Mouse (Mus musculus) embryonic facial prominence, embryonic 11.5 days (tissue): ENCODE measurements at regions not wholly inside any gene's neighbourhood (a gene's known extent, or its start where the extent isn't known, plus 50 kb on each side); places are given as distances from the start of the nearest gene placed in this dataset.

ENCODE experiments used
- ATAC-seq: fragments of 200-750 bp; cut with Nextera tagmentation; replicated peaks from 2 replicates; pipeline ENCODE4 v1.8.0; 2017; ENCODE audit warnings: low read depth; ENCODE audit not compliant: insufficient number of reproducible peaks, low FRiP score, low TSS enrichment
- DNase-seq: peaks from one replicate; pipeline ENCODE4 v3.0.0-alpha.2; 2015; ENCODE audit warnings: low spot score
- H3K27ac ChIP-seq: fragments of 300-500 bp; sonication (generic); replicated peaks from 2 replicates; pipeline ENCODE4 v1.5.1; 2014; ENCODE audit warnings: mild to moderate bottlenecking, low read depth, low read length, control low read depth
- H3K27me3 ChIP-seq: fragments of 300-500 bp; sonication (generic); 2 replicates; pipeline ENCODE4 v1.6.1; 2014; ENCODE audit warnings: mild to moderate bottlenecking, low read length, moderate library complexity, mixed read lengths; ENCODE audit not compliant: control insufficient read depth, insufficient read depth
- H3K36me3 ChIP-seq: fragments of 300-500 bp; sonication (generic); replicated peaks from 2 replicates; pipeline ENCODE4 v1.6.1; 2014; ENCODE audit warnings: low read depth, mild to moderate bottlenecking, low read length, moderate library complexity, mixed read lengths; ENCODE audit not compliant: control insufficient read depth, insufficient read depth
- H3K4me1 ChIP-seq: fragments of 300-500 bp; sonication (generic); 2 replicates; pipeline ENCODE4 v1.6.1; 2014; ENCODE audit warnings: low read length, mixed read lengths; ENCODE audit not compliant: control insufficient read depth, insufficient read depth
- H3K4me2 ChIP-seq: fragments of 300-500 bp; sonication (generic); 2 replicates; pipeline ENCODE4 v1.6.1; 2014; ENCODE audit warnings: low read depth, mild to moderate bottlenecking, control low read depth, low read length, moderate library complexity
- H3K4me3 ChIP-seq: fragments of 300-500 bp; sonication (generic); 2 replicates; pipeline ENCODE4 v1.5.1; 2014; ENCODE audit warnings: low read depth, low read length, control low read depth
- H3K9ac ChIP-seq: fragments of 300-500 bp; sonication (generic); replicated peaks from 2 replicates; pipeline ENCODE4 v1.6.1; 2014; ENCODE audit warnings: mild to moderate bottlenecking, control low read depth, low read length
- H3K9me3 ChIP-seq: fragments of 300-500 bp; sonication (generic); replicated peaks from 2 replicates; pipeline ENCODE4 v1.6.1; 2016; ENCODE audit warnings: mild to moderate bottlenecking, low read length, inconsistent platforms, mixed read lengths; ENCODE audit not compliant: control insufficient read depth
- WGBS: fragments of 180-500 bp; shearing (Covaris S2); extraction: QIAGEN DNeasy Blood & Tissue Kit; methylation state at CpG from one replicate; pipeline ENCODE4 v1.1.7; 2014; 5-methylcytosine and 5-hydroxymethylcytosine counted together

DNA sequence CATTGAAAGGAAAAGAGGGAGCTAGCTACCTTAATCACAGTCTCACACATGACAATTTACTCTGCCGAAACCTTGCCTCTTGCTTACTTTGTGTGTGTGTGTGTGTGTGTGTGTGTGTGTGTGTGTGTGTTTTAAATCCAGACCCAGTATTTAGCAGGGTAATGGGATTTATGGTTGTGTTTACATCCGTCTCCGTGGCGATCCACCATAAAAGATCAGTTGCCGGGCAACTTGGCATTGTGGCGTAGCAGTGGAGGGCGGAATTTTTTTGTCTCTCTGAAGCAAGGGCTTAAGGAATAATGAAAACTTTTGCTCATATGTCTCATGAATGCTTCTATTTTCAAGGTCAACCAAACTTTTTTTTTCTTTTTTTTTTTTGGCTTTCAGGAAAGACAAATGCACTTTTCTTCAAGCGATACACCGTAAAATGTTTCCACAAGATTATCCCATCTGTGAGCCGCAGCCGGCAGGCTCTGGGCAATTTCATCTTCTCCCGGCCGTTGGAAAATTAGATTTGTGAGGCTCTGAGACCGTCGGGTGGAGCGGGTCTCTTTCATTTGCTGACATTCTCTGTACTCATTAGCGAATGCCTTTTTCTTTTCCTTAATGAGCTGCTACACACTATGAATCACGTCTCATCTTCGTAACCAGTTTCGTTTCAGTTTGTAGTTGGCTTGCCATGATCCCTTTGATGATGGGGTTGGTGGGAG lies 53.9 kb upstream of the Ptch1 start:
- H3K9ac ChIP-seq = no peak overlapping the region
- ATAC-seq (peak; percentile 65; the same call in 1 of the 2 replicates), DNase-seq (peak; percentile 70)
- H3K9me3 ChIP-seq = no peaks in the 10 kb centered on the region
- H3K27me3 ChIP-seq = no peaks in the 10 kb centered on the region
- no peaks in the 10 kb centered on the region for H3K4me1 ChIP-seq
- H3K4me2 ChIP-seq = no peak overlapping the region
- no peak overlapping the region for H3K4me3 ChIP-seq
- 54% methylated on average over 20 of the region's 20 CpGs for WGBS
- H3K27ac ChIP-seq = no peak overlapping the region
- no peaks in the 10 kb centered on the region for H3K36me3 ChIP-seq

- H3K9me3 ChIP-seq = no peaks in the 10 kb centered on the region
- no peaks in the 10 kb centered on the region for H3K27me3 ChIP-seq
- no peak overlapping the region for H3K9ac ChIP-seq
- H3K4me2 ChIP-seq = no peak overlapping the region
- no peak for DNase-seq
- H3K4me1 ChIP-seq = no peaks in the 10 kb centered on the region
- no peak overlapping the region for H3K27ac ChIP-seq
- H3K36me3 ChIP-seq = no peaks in the 10 kb centered on the region
- no peak overlapping the region for H3K4me3 ChIP-seq
- ATAC-seq = no peak
- WGBS = 95% methylated on average over 4 of the region's 4 CpGs
Observed at GRCm38 (mm10) chr13:63627894-63628287, 54.5 kb upstream of the Ptch1 start.

GRCm38 (mm10) chr13:63631771-63632347 lies 58.5 kb upstream of the Ptch1 start:
- Histone ChIP-seq H3K9me3 (no peaks in the 10 kb centered on the region), H3K4me1 (no peaks in the 10 kb centered on the region), H3K27ac (no peak overlapping the region), H3K4me3 (no peak overlapping the region), H3K9ac (no peak overlapping the region), H3K27me3 (no peaks in the 10 kb centered on the region), H3K4me2 (no peak overlapping the region), H3K36me3 (no peaks in the 10 kb centered on the region)
- no peak for ATAC-seq
- WGBS = 16% methylated on average over 5 of the region's 5 CpGs
- no peak for DNase-seq

- H3K27ac ChIP-seq = no peak overlapping the region
- no peak overlapping the region for H3K4me3 ChIP-seq
- ATAC-seq (no peak), DNase-seq (no peak)
- H3K27me3 ChIP-seq = no peaks in the 10 kb centered on the region
- no peak overlapping the region for H3K4me2 ChIP-seq
- H3K4me1 ChIP-seq = no peaks in the 10 kb centered on the region
- WGBS = 72% methylated on average over 2 of the region's 2 CpGs
- no peak overlapping the region for H3K9ac ChIP-seq
- H3K9me3 ChIP-seq = no peaks in the 10 kb centered on the region
- no peaks in the 10 kb centered on the region for H3K36me3 ChIP-seq
Observed at GRCm38 (mm10) chr13:63634294-63634693, 60.9 kb upstream of the Ptch1 start.

DNA sequence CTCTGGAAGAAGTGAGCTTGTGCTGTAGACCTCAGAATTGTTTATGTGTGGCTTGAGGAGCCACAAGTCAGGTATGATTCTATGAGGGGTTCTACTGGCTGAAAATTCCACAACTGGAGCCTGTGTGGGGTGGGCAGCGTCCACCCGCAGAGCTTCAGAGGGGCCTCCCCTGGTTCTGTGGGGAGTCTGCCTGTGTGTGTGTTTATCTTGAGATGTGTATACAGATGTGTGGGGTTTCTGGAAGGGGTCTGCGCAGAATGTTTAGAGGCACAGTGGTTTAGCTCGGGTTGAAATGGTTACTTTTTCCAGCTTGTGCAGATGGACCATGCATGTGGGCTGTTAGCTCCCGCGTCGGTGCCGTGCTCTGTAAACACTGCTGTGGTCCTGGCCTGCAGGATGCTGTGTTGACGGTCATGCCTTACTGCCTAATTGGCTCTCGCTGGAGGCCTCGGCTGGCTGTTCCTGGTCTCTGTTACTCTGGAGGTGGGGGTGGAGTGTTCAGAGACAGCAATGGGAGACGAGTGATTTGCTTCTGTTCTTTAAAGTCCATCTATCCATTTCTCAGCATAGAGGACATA lies 68.3 kb upstream of the Ptch1 start:
- Histone ChIP-seq H3K4me3 (no peak overlapping the region), H3K4me1 (no peaks in the 10 kb centered on the region), H3K36me3 (no peaks in the 10 kb centered on the region), H3K9ac (no peak overlapping the region), H3K27ac (no peak overlapping the region), H3K4me2 (no peak overlapping the region), H3K9me3 (no peaks in the 10 kb centered on the region), H3K27me3 (no peaks in the 10 kb centered on the region)
- 30% methylated on average over 12 of the region's 12 CpGs for WGBS
- ATAC-seq = peak; percentile 86
- peak; percentile 43 for DNase-seq

DNA sequence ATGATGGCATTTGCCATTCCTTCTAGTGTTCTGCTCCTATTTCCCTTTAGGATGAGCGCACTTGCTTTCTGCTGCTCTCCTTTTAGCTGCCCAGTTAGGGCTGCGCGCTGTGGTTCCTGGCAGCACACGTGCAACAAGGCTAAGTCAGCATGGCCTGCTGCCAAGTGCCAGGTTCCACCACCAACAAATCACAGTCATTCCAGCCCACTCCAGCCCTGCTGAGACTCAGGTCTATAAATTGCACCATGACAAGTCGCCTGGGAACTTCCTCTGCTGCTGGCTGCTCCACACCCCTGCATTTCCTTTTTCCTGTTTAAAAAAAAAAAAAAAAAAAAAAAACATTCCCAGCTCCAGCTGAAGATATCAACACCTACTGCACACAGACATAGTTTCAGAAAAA lies 69.2 kb upstream of the Ptch1 start:
- no peaks in the 10 kb centered on the region for H3K36me3 ChIP-seq
- DNase-seq = peak; percentile 40
- no peak overlapping the region for H3K27ac ChIP-seq
- H3K27me3 ChIP-seq = no peaks in the 10 kb centered on the region
- ATAC-seq = no peak
- WGBS = 61% methylated on average over 5 of the region's 5 CpGs
- H3K4me2 ChIP-seq = no peak overlapping the region
- H3K9ac ChIP-seq = no peak overlapping the region
- H3K9me3 ChIP-seq = no peaks in the 10 kb centered on the region
- H3K4me1 ChIP-seq = no peaks in the 10 kb centered on the region
- no peak overlapping the region for H3K4me3 ChIP-seq

GRCm38 (mm10) chr13:63643394-63643793 lies 70.0 kb upstream of the Ptch1 start:
- H3K4me1 ChIP-seq = no peaks in the 10 kb centered on the region
- 0 out of 2 replicates have a peak overlapping the region, but pooled peaks have one; percentile 16 for H3K27ac ChIP-seq
- H3K9ac ChIP-seq = no peak overlapping the region
- 25% methylated on average over 2 of the region's 2 CpGs for WGBS
- ATAC-seq (no peak), DNase-seq (peak; percentile 14)
- no peaks in the 10 kb centered on the region for H3K9me3 ChIP-seq
- H3K27me3 ChIP-seq = no peaks in the 10 kb centered on the region
- no peaks in the 10 kb centered on the region for H3K36me3 ChIP-seq
- no peak overlapping the region for H3K4me2 ChIP-seq
- no peak overlapping the region for H3K4me3 ChIP-seq

DNA sequence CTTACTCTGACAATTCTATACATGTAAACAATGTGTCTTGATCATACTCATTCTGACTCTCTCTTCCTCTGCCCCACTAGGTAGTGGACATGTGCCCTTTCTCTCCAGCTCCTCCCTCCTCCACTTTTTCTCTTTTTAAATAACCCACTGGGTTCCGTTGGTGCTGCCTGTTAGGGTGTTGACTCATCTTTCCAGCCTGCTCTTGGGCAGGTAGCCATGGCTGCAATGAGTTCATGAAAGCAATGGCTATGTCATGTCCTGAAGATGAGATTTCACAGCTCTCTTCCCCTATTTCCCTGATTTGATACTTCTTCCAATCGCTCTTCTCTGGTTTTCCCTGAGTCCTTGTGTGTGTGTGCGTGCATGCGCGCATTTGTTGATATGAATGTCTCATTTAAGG lies 70.9 kb upstream of the Ptch1 start:
- no peak for ATAC-seq
- DNase-seq = no peak
- Histone ChIP-seq H3K9ac (no peak overlapping the region), H3K4me3 (no peak overlapping the region), H3K4me1 (no peaks in the 10 kb centered on the region), H3K27me3 (no peaks in the 10 kb centered on the region), H3K36me3 (no peaks in the 10 kb centered on the region), H3K4me2 (no peak overlapping the region), H3K9me3 (no peaks in the 10 kb centered on the region), H3K27ac (no peak overlapping the region)
- WGBS = 93% methylated on average over 5 of the region's 5 CpGs
